Mouse (Mus musculus) urinary bladder, postnatal 4 days (tissue): ENCODE measurements around the gene Grm1.

Experiments used
- DNase-seq, 2 experiments: peaks; one replicate each; pipeline ENCODE4 v3.0.0; 2021 to 2022; ENCODE audit warnings: low spot score in 2 of 2

Gene Grm1

DNA sequence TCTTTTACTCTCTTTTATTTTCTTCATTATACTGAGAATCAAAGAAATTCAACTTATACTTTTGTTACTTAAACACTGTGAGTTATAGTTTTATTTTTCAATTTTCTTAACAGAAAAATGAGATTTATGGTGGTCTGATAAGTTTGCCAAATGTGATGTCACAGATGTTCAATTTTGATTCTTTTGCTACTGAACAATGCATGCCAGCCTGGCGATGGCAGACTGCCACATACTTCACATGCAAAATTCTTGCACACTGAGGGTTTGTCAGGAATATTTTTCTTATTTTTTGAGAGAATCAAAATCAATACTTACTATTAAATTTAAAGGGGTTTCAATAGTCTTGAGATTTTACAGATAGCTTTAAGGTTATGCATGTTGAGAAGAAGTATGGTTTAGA lies 251.0 kb downstream of the Grm1 start:
- DNase-seq = no peak

DNA sequence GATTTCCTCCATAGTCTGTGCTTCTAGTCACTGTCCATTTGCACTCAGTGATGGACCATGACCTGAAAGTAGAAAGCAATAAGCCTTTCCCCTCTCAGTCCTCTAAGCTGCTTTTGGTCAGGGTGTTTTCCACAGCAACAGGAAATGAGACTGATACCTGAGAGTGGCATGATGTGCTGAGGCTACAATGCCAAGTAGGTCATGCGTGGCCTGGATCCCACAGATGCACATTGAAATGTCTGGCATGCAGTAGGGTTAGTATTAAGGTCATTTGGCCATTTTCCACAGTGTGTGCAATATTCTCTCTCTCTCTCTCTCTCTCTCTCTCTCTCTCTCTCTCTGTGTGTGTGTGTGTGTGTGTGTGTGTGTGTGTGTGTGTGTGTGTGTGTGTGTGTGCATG lies 254.8 kb downstream of the Grm1 start:
- DNase-seq = no peak

DNA sequence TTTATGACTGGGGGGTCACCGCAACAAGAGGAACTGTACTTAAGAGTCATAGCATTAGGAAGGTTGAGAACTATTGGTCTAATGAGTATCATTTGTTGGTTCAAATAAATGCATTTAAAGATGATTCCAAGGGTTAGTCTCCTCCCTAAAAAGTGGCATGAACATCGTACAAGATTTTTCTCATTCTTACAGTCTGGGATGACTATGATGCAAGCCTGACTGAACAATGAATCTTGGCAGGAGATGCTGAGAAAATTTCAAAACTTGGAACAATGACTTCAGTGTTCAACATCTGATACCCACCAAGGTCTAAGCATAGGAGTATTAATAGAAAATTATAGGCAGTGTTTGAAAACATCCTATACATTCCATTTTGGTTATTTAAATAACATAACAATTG lies 264.1 kb downstream of the Grm1 start:
- no peak for DNase-seq

DNA sequence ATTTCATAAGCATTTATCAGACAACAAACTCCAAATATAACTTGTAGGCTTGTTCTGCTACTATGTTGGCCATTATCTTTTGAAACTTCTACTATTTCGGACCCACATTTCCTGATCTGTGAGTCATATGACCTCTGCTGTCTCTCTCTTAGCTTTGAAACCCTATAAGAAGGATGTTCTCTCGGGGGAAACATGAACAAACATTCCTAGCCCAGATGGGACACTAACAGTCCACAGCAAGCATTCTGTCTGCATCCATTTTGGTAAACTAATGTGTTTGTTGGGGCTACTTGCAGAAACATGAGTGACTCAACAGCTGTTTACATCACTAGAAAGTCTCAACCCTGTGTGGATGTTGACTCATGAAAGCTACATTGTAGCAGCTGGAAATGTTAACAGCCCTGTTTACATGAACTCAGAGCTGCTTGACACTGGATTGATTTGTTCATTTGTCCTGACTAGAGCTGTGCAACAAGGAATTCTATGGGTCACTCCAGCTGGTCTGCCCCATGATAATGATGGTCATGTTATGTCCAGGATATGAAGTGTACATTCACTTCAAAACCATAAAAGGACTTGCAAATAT lies 267.4 kb downstream of the Grm1 start:
- DNase-seq = no peak

DNA sequence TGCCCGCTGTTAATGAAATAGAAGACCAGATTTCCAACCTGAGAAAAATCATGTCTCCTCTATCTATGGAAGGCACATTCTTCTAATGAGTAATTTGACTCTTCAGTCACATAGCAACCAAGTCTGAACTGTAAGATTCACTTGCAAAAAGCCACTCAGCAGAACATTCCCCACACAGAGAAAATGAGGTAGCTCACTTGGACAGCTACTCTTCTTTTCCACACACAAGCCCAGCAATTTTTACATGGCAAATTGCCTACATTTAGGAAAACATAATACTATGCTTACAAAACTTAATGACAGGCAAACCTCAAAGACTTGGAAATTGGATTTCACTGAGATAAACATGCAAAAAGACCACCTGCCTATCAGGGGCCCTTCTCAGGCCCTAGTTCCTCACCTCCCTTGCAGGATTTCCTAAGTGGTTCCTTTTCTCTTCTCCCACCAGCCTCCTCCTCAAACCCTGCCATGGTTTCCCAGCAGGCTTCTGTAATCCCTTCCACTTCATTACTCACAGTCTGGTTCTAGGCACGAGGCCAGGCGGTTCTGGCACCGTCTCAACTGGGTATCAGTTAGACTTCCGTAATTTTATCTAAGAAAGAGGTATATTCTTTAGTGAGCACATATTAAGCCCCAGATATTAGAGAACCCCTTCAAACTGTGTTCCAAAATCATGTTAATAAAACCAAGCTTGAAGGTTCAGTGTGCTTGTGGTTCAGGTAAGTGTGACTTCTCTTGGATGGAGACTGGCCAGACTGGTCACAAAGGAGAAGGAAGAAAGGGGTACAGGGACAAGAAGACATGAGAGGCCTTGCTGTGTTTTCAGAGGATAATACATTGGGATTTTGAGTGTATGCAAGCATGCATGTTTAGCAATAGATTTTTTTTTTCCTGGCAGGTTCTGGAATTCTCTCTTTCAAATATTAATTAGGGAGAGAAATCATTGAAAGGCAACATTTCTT lies 269.1 kb downstream of the Grm1 start:
- DNase-seq = no peak

DNA sequence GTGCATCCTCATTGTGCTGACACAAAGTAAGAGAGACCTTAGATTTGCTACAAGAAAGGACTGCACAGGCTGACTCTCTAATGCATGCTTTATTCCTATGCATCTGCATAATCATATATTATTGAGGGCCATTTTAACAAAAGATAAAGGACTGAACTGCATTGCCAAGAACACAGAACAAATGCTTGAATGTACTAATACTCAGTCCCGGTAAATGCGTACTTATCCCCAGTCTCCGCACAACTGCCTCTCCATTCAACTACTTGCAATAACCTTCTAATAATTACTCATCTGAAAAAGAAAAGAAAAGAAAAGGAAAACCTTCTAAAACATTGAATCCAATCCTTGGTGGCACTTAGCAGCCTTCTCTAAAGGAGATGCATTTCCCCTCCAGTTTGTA lies 272.4 kb downstream of the Grm1 start:
- DNase-seq = no peak

DNA sequence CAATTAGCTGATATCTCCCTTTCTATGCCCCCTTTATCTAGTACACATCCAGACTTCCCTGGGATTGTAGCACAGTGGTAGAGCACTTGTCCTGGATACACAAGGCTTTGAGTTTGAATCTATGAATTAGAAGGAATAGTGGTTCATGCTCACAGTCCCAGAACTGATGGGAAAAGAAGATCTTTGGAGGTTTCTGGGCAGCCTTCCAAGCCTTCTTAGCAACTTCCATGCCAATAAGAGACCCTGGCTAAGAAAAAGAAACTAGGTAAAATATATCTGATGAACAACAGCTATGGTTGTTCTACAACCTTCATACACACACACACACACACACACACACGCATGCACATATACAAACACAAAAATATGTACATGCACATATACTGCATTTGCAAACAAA lies 286.8 kb downstream of the Grm1 start:
- DNase-seq = no peak

DNA sequence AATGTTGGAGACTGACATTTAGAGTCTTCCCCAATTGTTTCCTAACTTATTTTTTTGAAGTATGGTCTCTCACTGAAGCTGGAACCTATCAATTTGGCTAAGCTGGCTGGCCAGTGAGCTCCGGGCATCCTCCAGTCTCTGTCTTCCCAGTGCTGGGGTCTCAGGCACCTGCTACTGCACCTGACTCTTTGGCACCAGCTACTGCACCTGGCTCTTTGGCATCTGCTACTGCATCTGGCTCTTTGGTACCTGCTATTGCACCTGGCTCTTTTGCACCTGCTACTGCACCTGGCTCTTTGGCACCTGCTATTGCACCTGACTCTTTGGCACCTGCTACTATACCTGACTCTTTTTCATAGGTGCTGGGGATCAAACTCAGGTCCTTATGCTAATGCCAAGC lies 291.7 kb downstream of the Grm1 start:
- no peak for DNase-seq

DNA sequence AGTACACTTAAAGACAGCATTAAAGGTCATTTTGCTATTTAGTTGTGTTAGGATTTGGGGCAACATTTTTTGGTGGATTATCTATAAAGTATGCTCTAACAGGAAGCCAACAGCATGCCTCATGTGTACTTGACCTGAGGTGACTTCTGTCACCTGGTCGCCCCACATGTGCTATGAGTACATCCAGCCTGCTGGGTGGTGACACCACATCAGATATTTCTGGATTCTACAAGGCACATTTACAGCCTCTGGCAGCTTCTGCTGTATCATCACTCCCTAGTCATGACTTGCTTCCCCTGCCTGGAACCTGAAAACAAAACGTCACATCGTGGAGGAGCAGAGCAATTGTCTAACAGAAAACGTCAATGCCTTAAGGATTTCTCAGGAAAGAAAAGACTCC lies 292.2 kb downstream of the Grm1 start:
- DNase-seq = no peak

DNA sequence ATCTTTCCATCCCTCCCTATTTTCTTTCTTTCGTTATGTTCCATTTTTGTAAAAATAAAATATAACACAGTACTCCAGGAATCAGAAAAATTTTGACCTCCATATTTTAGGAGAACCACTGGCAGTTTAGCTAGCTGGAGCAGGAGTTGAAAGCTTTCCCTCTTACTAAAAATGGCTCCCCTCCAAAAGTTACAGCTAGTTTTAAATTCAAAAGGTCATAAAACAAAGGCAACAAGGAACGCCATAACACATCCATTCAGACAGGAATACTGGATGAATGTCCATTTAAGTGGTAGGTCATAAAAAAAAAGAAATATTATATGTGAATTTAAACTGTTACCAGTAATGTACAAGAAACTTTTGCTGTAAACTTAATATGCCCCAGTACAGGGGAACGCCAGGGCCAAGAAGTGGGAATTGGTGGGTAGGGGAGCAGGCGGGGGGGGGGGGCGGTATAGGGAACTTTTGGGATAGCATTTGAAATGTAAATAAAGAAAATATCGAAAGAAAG lies 294.2 kb downstream of the Grm1 start:
- no peak for DNase-seq

DNA sequence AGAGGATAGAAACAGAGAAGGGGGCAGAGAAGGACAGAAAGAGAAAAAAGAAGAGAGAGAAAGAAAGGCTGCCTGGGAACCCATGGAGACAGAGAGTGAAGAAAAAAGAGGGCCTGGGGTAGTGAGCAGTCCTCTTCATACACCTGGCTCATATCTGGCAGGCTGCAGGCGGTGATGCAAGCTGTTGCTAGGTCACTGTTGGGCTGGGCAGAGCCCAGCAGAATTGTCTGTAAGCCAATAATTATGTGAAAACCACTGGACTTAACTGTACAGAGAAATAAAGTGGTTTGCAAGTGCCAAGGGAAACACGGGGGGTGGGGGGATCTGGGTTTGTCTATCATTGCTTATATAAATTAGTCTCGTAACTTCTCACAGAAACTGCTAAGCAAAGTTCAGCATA lies 297.0 kb downstream of the Grm1 start:
- DNase-seq = no peak

DNA sequence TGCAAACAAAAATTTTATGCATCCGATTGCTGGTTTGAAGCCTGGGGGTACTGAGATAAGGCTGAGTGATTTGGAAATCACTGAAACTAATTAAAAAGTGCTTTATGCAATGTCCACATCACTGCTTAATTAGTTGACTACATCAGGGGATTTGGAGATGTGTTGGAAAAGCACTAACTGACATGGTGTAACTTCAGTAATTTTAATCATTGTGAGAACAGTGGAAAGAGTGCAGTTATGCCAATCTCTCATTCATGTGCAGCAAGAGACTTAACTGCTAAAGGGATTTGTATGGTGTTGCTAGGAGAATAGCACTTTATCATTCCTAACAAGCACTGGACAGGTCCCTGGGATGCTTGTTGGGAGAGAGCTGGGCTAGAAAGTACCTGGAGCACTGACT lies 307.3 kb downstream of the Grm1 start:
- DNase-seq = no peak

DNA sequence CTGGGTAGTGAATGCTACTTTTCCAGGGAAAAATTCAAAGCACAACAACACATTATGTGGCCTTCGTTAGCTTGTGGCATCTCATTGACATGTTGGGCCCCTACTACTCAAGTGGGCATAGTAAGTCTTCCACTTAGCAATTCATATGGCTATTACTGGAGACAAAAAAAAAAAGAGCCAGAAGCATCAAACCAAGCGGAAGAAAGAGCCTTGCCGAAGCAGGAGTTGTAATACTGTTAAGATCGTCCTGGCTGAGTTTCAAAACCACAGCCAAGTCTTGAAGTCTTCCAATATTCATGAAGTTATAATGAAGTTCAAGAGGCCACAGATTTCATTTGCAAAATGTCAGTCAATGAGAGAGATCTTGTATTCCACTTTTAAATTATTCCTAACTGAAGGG lies 319.1 kb downstream of the Grm1 start:
- no peak for DNase-seq

DNA sequence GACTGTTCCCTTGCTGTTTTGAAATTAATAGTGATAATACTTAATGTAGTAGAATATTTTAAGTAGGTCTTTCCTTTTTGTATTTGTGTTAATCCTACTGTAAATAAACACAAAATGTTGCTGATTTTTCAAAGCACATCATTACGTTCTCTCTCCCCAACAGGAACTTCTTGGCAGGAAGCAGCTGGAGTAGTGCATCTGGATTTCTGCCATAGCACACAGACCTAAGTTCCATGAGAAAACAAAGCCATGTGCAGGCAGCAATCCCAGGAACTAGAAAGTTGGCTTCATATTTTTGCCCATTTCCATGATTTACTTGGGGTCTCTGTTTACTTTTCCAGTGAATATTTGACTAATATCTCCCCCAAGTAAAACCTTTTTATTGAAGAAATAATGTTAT lies 320.9 kb downstream of the Grm1 start:
- DNase-seq = no peak

DNA sequence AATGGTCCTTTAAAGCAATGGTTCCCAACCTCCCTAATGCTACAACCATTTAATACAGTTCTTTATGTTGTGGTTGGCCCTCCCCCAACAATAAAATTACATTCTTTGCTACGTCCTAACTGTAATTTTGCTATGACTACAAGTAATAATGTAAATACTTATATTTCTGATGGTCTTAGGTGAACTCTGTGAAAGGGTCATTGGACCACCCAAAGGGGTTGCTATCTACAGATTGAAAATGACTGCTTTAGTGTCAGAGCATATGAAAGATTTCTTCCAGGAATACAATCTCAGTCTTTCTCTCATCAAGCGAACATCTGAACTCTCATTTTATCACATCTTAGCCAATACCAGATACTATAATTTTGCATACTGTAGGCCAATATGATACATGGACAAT lies 321.4 kb downstream of the Grm1 start:
- no peak for DNase-seq

DNA sequence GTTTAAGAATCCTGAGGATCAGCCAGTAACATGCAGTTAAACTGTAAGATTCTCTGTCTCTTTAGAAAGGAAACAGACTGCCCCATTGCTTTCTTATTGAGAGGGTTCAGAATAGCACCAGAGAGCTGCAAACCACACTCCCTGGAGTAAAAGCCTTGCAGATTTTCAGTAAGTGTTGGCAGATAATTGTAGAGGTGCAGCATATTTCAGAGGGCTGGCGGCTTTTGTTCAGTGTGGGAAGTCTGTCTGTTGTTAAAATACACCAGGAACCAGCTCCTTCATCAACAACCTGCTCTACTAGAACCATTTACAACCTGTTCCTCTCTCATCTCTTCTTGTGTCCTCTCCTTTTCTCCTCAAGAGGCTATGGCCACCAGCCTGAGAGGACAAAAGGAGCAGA lies 331.1 kb downstream of the Grm1 start:
- DNase-seq = no peak

DNA sequence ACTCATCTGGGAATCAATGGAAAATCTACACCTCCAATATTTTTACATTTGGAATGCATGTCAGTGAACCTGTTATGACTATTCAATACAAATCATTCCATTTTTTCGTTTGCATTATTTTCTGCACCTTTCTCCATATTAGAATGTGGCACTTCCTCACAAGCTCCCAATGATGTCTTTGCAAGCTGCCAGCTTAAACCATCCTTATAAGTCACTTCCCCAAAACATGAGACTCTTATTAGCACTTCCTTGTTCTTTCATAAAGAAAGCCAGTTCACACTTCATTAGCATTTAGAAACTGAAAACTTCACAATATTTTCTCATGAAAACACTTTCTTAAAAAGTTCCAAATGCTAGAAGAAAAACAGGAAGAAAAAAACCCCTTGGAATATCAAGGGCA lies 338.1 kb downstream of the Grm1 start:
- DNase-seq = no peak

DNA sequence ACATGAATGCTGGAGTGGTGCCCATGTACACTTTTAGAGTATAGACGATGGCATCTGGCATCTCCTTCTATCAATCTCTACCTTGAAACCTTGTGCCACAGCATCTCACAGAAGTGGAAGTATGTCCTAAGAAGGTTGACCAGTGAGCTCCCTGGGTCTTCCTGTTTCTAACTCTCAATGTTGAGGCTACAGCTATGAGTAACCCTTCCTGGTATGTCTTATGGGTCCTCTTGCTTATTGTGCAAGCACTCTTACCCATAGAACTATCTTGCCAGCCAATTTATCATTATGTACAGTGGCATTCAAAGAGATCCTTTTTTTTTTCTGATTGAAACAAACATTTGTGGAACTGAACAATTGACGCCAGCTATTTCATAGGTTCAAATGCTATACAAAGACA lies 340.0 kb downstream of the Grm1 start:
- DNase-seq = no peak

DNA sequence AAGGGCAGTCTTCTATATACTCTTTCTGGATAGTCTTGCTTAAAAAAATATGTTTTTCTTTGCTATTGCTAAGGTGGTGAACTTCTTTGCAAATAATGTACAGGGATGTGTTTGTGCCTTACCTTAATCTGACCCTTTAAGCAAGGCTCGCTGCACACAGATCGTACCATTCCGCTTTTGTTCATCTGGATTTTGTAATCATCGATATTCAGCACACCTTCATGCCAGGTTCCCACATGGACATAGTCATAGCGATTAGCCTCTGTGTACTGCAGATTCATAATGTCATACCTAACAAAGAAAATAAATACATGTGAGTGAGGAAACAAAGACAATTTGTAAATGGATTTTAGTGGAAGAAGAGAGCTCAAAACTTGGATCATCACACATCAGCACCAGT lies 340.8 kb downstream of the Grm1 start:
- no peak for DNase-seq

DNA sequence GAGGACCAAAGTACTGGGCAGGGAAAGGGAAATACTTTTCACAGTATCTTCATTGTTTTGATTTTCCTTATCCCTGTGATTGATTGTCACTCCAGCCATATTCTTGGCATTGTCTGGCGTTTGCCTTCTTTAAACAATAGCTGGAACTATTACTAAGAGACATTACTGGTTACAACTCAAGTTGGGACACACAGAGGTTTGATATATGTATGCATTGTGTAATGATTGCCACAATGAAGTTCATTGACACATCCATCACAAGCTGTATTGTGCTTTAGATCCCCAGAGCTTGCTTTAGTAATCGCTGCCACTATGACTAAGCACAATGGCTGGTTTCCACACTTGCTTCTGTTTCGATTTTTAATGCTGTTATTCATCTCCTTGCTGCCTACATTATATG lies 341.4 kb downstream of the Grm1 start:
- DNase-seq = no peak

DNA sequence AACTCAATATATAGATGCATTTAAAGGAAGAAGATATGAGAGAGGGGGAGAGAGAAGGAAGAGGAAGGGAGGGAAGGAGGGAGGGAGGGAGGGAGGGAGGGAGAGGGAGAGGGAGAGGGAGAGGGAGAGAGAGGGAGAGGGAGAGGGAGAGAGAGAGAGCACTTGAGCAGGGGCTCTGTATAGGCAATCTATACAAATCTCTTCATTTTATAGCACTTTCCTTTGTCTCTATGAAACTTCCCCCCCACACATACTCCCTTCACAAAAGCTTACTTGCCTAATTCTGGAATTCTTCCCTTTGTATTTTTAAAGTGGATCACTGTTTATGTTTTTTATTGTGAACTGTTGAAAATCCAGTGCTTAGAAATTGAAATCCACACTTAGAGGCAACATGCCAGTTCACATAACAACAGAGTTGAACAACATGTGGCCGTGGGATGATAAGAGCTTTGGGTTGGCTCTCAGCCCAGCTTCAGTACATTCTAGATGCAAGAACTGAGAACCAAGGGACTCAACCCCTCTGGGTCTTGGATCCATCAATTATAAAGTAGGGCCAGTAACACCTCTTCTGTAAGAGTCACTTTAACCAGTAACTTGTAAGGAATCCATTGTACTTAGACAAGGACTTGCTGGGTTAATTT lies 345.0 kb downstream of the Grm1 start:
- DNase-seq = peak in 1 of 2 experiments; percentile 17

DNA sequence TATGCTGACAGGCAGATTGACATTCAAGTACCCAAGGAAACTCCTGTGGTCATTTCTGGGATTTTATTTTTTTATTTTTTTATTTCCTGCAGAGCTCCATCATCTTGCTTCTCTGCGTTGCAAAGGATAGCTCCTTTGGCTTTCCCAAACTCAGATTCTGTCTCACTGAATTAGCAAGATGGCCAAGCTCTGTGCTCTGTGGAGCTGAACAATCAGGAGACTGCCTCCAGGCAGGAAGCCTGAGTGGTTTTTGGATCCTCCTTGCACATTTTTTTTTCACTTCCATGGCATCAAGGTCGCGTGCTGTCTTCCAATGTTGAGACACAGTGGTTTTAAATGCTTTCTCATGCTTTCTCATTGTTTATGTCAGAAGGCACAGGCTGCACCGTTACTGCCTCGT lies 347.6 kb downstream of the Grm1 start:
- no peak for DNase-seq

DNA sequence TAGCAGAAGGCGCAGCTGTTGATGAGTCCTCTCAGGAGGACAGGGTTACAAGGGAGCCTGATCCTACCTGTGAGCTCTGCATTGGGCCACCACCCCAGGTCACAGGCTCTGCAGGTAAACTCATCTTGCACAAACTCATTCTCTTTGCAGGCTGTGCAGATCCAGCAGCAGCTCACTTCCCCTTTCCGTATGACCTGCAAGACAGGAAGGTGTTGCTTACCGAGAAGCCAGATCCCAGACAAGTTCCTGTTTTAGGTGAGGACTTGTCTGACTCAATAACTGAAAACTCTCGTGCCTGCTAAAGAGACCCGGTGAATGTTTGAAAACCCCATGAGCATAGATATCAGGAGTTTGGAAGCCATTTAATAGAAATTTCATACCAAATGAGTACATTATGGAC lies 349.1 kb downstream of the Grm1 start:
- no peak for DNase-seq
